Mouse (Mus musculus) left cerebral cortex, postnatal 25 days (tissue): Measurements from ENCODE around the gene Zfp263. TPM values are rescaled to one million over a fixed set of nuclear protein-coding genes. Genes with fewer than 3 reads are reported as not detected.

Source experiments
- DNase-seq, 2 experiments: peaks; one replicate each; pipeline ENCODE4 v3.0.0; 2022; ENCODE audit warnings: low spot score in 2 of 2, mixed read lengths in 1 of 2
- intact Hi-C: fragments of 180-260 bp; cut with DNase I; formaldehyde crosslinking; loops from one replicate; pipeline ENCODE4 v1.15.1; 2025
- total RNA-seq, 2 experiments: library from RNA; stranded (reverse); gene quantifications; 2 replicates each; pipeline ENCODE4 v1.2.3; 2021

Zfp263 gene
- total RNA-seq: 10 to 100 TPM; 14.8 to 19.4 TPM

DNA sequence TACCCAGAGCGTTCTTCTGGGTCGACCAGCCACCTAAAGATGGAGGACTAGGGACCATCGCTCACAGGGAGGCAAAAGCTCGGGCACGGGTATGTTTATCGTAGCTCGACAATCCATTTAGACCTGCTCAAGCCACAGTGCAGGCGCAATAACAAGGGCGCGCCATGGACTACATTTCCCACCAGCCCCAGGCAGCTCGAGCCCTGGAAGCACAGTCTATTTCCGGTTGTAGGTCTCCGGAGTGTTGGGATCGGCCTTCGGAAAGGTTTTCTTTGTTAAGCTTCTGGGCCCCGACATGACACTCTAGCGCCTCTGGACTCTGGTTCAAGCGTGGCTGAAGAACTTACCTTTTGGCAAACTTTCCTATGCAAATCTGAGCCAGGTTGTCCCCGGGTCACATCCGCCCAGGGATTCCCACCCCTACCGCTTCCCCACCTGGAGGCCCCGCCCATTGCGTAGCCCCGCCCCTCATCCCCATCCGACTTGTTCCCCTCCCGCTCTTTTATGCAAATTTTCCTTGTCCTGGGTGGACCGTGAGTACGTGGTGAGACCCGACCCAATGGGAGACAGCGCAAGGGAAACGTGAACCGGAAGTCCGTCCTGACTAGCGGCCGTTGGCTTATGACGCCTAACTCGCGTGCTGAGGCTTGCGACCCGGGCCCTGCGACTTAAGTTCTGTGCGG is at the start of gene Zfp263:
Zfp263 (plus strand) TSS at position 591 of the 683 bp plus-strand sequence.
- intact Hi-C loops: loop anchor here (10.0 kb wide), 2 partner anchors 101 to 141 kb away; partner anchors contain the start of genes Gm20695, Zfp174 and Zfp597
- DNase-seq: peak; percentile 95 to 98

DNA sequence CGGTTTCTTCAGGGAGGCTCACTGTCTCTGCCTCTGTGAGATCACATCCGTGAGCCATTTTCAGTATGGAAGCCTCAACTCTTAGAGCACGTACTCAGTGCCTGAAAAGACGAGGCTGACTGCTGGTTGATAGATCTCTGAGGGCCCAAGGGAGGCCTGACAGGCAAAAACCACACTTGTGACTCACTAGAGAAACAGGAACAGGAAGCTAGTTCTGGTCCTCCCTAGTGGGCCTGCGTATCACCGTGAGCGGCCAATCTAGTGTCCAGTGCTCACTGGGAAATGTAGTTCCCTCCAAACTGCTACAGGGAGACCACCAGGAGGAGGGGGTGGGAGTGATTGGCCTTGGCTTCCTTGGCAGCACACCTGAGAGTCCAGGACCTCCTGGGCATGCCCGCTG is 44.6 kb upstream of the Zfp263 start:
- DNase-seq: no peak
- intact Hi-C loops: no loop called here

DNA sequence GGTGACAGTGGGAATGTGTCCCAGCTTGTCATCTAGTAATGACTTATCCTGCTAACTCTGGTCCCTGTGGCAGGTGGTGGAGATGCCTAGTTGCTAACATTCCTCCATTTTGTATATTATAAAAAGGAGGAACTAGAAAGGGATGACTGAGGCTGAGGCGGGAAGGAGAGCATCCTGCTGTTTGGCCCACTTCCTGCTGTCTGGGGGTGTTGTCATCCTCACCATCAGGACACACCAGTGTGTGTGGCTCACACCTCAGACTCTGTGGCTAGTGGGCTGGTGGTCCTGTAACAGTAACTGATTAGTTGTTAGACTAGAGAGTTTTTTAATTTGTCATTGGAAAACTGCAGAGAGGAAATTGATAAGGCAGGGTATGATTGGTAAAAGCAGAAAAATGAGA is 43.0 kb upstream of the Zfp263 start:
- intact Hi-C loops: no loop called here

DNA sequence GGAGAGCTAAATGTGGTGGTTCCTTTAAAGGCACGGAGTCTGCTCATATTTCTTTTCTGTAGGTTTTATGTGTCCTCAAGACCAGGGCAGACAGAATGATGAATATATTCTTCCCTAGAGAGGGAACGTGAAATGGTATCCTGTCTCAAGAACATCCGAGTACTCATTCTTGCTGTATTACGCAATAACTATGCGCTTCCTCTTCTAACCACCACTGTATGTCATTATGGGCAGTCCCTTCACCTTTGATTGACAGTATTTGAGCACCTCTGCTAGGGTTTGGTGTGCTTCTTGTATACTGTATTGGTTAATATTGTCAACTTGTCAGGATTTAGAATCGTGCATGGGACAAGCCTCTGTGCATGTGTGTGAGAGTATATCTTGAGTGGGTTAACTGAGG is 37.2 kb upstream of the Zfp263 start:
- no peak for DNase-seq
- intact Hi-C loops: no loop called here

More for the DNA sequence above, 43.0 kb upstream of the Zfp263 start:
- DNase-seq: no peak

DNA sequence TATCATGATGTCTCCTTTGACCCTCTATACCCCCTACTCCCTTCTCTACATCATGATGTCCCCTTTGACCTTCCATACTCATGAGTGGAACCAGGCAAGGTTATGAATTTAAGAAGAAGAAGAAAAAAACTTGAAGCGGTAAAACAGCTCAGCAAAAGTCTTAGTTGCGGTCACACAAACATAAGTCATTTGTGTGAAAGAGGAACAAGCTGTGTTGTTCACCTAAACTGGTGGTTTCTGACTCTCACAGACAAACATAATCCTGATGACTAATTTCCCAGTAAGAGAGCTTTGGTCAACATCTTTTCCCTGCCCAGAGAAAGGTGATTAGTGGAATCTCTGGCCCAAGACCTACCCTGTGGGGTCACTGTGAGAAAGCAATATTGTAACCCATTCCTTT is 29.2 kb upstream of the Zfp263 start:
- DNase-seq: no peak
- intact Hi-C loops: no loop called here

DNA sequence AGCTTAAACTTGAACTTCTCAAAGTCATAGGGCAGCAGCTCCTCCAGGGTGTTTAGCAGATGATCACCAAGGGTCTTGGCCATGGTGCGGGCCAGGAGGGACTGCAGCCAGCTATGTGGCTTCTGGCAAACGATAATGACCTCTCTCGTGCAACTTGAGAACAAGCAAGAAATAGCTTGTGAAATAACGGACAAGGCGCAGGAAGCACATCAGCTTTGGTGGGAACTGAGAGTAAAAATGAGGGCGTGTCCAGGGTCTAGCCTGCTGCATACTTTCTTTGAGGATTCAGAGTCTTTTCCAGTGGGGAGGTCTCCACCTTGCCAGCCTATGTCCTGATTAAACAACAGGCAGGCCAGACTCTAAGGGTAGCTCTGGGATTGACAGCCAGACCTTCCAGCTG is 25.9 kb upstream of the Zfp263 start, which contains the start of gene Mefv:
Mefv (minus strand) TSS at position 118 of the 400 bp plus-strand sequence.
- DNase-seq: no peak
- intact Hi-C loops: no loop called here

DNA sequence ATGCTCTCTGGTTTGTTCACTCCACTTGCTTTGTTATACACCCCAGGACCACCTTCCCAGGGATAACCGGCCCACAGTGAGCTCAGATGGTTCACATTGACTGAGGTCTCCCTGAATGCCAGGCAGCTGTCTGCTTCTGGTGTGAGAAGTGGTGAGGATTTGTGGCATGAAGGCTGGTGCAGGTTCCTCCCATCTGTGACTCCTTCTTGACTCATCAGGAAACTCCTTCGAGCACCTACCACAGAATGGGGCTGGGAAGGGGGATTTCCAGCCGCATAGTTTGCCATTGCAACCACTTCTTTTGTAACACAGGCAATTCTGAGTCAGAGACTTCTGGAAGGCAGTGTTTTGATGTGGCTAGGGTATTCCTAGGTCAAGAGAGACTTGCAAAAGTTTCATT is 20.7 kb upstream of the Zfp263 start:
- DNase-seq: no peak
- intact Hi-C loops: no loop called here

DNA sequence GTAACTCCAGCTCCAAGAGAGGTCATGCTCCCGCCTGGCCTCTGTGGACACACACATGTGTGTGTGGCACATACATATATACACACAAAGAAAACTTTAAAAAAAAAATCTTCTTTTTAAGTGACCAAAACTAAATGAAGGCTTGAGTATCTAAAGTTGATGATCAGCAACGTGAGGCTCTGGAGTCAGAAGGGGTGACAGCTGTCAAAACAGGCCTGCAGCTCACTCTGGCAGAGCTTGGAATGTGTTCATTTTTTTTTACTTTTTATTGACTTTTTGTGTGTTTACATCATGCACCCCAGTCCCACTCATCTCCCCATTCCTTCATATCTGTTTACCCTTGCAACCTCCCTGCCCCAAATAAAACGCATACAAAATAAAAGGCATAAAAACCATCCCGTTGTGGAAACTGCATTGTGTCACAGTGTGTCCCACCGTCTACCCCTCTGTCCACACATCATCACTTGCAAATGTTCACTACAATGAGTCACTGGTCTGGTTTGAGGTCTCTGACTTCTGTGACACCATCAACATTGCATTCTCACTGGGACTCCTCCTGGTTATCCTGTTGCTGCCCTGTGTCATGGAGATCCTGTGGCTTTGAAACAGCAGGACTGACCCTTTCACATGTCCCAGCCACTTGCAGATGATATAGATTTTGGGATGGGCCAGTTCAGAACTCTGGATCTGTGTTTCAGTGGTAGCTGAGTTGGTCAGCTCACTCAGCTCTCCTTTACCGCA is 15.7 kb upstream of the Zfp263 start:
- no peak for DNase-seq

DNA sequence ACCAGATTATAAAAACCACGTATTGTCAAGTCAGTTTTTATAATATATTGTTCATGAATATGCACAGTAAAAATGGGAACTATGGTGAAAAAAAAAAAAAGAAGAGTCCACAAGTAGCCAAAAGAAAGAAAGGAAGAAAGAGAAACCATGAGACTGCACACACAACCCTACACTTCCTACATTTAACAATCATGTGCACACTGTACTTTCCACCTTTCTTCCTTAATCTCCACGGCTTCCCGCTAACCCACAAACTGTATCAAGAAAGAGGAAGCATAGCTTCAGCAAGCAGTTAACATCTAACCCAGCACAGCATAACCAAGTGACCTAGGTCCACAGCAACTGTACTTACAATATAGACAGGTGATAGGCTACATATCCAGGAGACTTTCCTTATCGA is 11.3 kb upstream of the Zfp263 start:
- DNase-seq: no peak
- intact Hi-C loops: no loop called here

More for the DNA sequence above, 15.7 kb upstream of the Zfp263 start:
- intact Hi-C loops: no loop called here

DNA sequence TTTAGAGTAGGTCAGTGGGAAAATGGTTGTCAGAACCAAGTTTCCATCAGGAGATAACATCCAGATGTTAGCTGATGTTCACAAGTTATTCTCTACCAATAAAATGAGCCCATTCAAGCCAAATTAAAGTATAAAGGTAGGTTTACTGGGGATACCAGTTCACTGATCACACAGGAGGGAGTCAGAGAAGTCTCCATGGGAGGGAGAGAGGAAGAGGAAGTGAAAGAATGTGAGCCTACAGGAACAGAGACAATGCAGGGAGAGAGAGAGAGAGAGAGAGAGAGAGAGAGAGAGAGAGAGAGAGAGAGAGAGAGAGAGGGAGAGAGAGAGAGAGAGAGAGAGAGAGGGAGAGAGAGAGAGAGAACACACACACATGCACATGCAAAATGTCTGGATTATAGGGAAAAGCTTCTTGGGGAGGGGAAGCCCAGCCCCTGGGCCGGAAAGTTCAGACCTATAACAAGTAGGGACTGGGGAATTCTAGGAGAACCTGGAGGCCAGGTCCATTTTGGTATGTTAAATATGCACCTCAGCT is 10.6 kb upstream of the Zfp263 start:
- intact Hi-C loops: no loop called here
- no peak for DNase-seq

DNA sequence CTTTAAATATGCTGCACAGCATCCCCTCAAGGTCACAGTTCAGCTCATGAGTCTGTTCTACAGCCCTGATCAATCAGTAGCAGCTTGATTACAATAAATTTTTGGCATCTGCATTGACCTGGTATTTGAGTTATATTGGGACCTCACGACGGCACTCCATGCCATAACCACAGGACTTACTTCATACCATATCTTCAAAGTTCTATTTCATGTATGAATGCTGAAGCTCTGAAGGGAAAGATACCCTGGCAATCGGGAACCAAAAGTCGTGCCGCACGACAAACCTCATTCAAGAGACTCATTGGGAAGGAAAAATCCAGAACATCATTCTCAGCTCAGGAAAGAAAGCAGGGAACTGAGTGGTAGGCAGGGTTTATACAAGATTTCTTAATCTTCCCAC is 1.4 kb upstream of the Zfp263 start:
- DNase-seq: no peak
- intact Hi-C loops: loop anchor here (10.0 kb wide), 2 partner anchors 102 to 142 kb away; partner anchors contain the start of genes Gm20695, Zfp174 and Zfp597

DNA sequence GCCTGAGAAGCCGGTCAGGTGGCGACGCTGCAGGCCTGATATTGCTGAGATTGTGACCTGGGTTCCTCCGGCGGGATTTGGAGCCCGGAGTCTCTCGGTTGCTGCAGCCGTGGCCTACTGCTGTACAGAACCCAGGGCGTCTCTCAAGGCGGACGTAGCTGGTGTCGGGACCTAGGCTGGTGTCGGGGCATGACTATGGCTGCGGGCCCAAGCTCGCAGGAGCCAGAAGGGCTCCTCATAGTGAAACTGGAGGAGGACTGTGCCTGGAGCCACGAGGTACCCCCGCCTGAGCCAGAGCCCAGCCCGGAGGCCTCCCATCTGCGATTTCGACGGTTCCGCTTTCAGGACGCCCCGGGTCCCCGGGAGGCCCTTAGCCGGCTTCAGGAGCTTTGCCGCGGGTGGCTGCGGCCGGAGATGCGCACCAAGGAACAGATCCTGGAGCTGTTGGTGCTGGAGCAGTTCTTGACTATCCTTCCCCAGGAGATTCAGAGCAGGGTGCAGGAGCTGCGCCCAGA is 350 bp downstream of the Zfp263 start:
- no peak for DNase-seq
- intact Hi-C loops: loop anchor here (10.0 kb wide), 2 partner anchors 101 to 141 kb away; partner anchors contain the start of genes Gm20695, Zfp174 and Zfp597

DNA sequence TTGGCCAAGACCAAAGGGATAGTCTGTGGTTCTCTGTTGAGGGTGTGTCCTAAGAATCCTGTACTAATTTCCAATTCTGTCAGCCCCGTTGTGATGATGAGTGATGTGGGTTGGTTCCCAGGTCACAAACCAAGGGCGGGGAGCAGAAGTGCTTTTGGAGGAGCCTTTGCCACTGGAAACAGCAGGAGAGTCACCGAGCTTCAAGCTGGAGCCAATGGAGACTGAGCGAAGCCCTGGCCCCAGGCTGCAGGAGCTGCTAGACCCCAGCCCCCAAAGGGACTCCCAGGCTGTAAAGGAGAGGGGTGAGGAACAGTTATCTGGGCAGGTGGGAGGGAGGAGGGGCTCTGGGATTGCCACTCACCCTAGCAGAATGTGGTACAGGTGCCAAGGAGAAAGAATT is 1.8 kb downstream of the Zfp263 start:
- DNase-seq: no peak

DNA sequence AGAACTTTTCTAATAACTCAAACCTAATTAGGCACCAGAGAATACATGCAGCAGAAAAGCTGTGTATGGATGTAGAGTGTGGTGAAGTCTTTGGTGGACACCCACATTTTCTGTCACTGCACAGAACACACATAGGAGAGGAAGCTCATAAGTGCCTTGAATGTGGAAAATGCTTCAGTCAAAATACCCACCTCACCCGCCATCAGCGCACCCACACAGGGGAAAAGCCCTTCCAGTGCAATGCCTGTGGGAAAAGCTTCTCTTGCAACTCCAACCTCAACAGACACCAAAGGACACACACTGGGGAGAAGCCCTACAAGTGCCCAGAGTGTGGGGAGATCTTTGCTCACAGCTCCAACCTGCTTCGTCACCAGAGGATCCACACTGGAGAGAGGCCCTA is 5.1 kb downstream of the Zfp263 start:
- no peak for DNase-seq
- intact Hi-C loops: loop anchor here (10.0 kb wide), 2 partner anchors 96 to 136 kb away; partner anchors contain the start of genes Gm20695, Zfp174 and Zfp597

More for the DNA sequence above, 1.8 kb downstream of the Zfp263 start:
- intact Hi-C loops: loop anchor here (10.0 kb wide), 2 partner anchors 99 to 139 kb away; partner anchors contain the start of genes Gm20695, Zfp174 and Zfp597

DNA sequence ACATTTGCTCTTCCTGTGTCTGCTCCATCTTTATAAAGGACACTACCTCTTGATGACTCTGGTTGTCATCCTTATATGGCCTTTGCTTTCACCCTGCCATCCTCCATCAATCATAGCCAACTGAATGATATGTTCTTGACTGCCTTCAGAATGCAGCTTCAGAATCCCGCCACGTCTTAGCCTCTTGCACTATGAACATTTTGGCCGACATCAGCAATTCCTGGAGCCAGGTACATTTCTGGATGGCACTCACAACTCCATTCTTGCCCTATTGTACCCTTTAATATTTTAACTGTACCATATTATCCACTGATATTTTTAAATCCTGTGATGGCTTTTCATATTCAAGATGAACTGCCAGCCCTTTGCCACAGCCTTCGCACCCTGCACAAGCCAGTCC is 27.7 kb downstream of the Zfp263 start:
- intact Hi-C loops: no loop called here
- no peak for DNase-seq

DNA sequence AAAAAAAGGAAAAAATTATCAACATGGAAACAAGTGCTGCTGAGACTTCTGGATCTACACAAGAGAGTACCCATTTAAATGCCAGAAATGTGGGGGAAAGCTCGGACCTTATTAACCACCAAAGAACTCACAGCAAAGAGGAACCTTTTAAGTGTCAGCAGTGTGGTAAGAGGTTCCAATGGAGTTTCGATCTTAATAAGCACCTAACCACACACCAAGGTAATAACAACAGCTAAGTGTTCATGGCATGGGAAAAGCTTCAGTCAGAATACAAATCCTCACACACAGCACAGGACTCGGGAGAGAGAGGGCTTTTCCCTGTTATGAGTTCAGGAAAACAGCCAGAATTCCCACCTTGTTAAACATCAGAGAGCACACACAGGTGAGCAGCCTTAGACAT is 32.5 kb downstream of the Zfp263 start:
- DNase-seq: no peak
- intact Hi-C loops: no loop called here

DNA sequence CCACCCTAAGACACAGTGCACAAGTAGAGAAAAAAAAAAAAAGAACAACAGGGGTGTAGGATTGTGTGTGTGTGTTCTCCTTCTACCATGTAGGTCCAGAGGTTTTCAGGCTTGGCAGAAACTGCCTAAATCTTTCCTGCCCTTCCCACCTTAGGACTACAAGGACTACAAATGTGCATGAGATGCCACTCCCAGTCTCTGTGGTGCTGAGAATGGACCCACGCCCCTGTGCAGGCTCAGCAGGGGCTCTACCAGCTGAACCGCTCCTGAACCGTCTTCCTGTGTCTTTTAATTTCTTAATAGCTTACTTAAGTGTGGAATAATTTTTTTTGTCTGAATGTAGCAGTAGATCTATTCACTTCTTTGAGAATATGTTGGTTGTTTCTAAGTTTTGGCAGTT is 34.1 kb downstream of the Zfp263 start:
- no peak for DNase-seq
- intact Hi-C loops: no loop called here

DNA sequence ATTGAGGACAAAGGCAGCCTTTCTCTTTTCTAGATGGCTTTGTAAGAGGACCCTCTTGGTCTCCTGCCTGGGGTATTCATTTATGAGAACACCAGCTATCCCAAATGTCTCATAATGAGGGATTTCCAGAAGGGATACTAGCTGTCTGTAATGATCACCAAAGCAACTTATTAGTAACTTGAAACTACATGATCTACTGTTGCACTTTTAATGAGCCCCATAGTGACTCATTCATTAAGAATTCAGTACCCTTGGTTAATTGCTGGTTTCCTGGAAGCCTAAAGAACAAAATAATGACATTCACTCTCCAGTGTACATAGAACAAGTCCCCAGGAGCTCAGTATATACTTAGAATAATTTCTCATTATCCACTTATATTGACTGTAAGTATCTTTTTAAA is 37.3 kb downstream of the Zfp263 start:
- DNase-seq: no peak
- intact Hi-C loops: no loop called here

DNA sequence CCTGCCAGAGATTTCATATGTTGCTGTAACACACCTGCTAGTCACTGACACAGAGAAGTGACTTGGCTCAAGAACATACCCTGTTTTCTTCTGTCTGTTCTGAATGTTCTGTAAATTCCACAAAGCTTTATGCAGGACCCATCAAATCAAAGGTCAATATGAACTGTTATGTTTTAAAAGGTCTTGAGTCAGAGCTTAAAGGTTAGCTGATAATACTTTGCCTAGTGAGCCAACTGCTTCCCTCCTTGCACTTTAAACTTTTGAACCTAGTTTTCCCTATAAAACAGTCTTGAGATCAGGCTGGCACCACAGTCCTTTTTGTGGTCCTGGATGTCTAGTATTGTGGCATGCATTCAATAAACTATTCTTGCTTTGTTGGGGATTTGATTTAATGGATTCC is 44.5 kb downstream of the Zfp263 start:
- intact Hi-C loops: no loop called here
- DNase-seq: no peak
